Mouse (Mus musculus) lung, postnatal 14 days (tissue): ENCODE results near the gene Pmpca.

Experiments
- DNase-seq: peaks from one replicate; pipeline ENCODE4 v3.0.0; 2021

Pmpca gene

DNA sequence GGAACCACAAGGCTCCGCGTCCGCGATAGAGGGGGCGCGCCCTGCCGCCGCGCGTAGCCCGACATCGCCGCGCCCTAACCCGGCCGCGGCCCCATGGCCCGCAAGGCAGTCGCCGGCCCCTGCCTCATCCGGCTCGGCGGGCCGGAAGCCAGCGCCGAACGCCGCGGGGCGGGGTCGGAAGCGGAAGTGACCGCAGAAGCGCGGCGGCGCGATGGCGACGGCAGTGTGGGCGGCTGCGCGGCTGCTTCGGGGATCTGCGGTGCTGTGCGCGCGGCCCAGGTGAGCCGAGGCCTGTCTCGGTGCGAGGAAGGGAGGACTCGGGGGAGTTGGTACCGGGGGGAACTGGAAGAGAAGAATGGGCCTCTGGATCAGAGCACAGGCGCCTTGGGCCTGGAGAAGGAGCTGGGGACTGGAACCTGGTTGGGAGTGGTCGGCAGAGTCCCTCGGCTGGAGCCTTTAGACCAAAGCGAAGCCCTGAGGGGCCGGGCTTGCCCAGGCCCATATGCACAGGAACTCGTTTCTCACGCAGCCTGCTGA lies at the start of gene Pmpca, which contains the start of gene Entr1:
Pmpca (plus strand) TSS at position 186 of the 537 bp plus-strand sequence.
Entr1 (minus strand) TSS at position 163 of the 537 bp plus-strand sequence.
- peak; percentile 87 for DNase-seq

DNA sequence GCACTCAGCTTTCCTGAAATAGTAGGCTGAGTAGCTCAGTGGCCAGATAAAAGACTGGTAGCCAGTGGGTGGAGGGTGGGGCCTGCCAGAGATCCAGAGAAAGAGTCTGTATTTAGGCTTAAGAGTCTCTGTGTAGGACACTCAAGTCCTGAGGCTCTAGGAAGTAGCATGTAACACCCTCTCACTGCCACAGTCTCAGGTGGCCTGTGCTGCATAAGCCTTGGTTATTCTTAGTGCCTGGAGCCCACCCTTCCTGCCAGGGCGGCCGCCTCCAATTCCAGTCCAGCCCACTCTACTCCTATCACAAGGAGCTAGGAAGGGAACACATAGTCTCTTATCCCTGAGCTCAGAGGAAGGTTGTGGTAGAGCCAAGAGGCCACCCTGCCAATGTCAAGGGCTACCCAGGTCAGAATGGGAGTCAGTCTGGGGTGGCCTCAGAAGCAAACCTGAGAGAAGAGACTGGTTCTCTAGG lies 47.6 kb upstream of the Pmpca start:
- DNase-seq = no peak

DNA sequence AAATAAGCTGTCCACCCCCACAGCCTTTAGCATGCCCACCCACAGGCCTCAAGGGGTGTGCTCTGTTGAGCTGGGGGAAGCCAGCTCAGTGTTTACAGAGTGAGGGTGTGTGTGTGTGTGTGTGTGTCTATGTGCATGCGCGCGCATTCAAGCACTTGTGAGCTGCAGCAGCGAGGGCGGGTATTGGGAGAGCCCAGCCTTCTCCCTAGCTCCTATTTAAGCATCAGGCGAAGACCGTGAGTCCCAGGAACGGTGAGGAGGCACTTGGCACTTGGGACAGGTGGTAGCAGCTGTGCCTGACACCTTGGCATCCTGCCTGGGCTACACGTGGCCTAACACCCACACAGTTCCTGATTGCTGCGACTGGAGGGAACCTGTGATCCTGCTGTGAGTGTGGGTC lies 47.1 kb upstream of the Pmpca start:
- peak; percentile 72 for DNase-seq

DNA sequence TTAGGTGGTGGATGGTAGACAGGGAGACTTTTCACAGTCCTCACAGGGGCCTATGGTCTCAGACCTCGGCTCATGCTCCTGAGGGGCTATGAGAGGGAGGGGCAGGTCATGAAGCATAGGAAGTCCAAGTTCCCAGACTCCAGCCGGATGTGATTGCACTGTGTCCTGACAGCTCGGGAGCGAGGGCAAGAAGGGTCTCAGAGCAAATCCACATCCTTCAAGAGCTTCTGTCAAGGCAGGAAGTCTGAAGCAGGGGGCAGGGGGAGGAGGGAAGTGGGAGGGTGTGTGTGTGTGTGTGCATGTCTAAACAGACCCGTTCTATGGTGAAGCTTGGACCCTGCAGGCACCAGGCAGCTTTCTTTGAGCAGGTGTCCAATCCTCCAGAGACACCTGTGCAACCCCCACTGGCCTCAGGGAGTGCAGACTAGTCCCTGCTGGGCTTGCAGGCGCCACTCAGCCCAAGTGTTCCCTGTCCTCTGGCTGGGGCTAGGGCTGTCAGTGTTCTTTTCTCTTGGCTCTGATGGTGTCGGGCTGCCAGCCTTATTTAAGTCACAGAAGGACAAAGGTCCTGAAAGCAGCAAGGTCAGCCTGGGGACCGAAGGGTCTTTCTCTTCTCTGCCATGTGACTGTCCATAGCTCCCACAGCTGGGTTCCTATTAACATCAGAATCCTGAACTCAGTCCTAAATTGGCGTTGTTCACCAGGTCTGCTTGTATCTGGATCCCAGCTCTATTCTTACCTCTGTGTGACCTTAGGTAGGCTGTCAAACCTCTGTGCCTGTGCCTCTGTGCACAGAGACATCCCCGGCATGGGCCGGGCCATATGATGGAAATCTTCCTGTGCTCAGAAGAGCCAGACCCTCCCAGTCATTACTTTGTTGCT lies 46.3 kb upstream of the Pmpca start:
- peak; percentile 39 for DNase-seq

DNA sequence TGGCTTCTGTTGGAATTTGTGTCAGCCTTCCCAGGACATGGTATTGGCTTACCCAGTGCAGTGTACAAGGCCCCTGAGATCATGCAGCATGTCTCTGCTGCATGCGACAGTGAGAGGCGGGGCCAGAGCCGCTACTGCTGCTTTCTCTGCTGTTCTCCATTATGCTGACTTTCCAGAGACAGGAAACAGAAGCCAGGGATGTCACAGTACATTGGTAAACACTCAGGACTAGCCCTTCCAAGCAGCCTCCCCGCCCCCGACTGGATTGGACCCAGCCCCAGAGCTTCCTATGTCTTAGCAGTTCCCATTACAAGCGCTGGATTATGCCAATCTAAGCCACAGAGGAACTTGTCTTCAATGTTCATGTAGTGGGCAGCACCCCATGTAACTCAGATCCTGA lies 40.9 kb upstream of the Pmpca start:
- peak; percentile 63 for DNase-seq

DNA sequence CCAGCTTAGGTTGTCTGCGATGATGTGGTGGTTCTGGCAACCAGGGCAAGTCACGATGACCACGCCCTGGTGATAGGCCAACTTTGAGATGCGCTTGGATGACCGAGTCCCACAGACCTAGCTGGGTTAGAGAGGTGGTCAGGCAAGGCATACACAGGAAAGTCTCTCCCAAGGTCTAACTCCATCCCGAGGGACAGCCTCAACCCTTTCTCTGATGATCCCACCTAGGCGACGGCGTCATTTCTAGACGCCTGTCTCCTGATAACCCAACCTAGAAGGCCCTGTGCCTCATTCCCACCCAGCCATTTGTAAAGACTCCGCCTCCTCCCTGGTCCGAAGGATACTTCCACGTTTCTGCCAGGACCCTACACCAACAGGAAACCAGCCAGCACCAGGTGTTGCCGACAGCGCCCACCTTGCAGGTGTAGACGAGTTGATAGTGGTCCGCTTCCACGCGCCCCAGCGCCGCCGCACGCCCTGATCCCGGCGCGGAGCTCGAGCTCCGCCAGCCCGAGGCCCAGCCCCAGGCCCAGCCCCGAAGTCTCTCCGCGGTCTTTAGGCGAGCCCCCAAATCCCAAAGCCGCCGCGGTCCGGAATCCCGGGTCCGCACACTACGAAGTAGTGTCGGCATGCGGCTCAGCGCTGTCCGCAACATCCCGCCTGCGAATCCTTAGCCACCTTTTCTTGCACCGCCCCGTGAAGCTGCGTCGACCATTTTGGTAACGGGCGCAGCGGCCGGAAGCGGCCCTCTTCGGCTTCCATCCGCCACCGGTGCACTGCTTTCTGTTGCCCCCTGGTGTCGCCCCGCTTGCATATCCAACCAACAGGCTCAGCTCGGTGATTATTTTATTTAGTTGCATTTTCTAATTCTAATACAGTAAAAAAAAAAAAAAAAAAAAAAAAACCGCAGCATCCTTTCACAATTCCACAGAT lies 37.5 kb upstream of the Pmpca start, which contains the start of gene Dnlz:
Dnlz (minus strand) TSS at position 753 of the 933 bp plus-strand sequence.
- peak; percentile 95 for DNase-seq

DNA sequence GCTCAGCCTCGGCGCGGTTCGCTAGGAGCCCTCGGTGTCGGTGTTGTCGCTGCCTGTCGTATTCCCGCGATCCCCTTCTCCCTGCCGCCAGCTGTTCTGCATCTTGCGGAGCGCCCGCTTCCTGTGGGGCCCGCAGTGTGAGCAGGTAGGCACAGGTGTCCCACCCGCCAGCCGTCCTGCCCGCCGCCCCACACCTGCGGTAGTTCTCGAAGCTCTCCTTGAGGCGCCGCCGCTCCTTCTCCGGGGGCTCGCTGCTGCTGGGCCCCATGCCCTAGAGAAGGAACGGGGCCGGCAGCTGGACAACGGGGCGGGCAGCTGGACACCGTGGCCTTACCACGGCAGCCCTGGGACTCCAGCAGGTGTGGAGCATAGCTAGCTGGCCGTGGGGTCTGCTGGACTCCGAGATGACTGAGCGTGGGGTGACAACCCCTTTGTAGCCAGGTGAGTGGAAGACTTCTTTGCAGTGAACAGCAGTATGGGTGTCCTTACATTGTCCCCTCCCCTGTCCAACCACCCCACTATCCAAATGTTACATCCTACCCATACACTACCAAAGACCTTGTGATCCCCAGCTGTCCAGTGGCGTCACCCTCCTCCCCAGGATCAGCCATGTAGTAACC lies 36.7 kb upstream of the Pmpca start:
- no peak for DNase-seq

DNA sequence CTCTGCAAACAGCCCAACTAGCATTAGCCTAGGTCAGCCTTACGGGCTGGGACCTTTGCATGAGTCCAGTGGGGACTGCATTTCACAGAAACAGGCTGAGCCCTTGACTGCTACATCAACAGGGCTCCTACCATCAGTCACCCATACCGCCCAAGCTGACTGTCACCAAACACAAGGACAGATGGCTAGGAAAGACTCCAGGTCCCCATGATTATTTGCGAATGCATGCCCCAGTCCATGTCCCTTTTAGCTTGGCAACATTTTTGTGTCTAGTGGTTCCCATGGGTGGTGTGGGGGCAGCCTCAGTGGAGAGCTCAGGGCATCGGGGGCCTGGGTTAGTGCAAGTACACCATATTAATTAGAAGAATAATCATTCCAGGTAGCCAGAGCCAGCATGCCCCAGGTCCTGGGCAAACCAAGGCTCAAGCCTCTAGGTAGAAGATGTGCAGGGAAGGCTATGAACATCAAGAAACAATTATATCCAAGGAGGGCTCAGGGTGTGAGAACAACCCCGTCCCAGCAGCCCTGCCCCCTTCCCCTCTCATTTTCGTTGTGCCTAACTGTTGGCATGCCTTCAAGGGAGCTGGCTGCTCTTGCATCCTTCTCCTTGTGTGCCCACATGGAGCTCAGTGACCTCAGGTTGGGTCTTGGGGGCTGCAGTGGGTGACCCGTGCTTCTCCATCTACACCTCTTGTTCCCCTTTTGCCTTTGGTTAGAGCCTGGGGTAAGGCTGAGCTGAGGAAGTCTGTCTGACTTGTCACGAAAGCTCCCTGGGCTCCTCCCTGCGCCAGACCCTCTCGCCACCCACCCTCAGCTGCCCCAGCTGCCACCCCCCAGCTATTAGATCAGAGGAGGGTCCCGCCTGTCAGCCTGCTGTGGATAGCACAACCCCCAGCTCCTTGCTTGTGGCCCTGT lies 35.8 kb upstream of the Pmpca start:
- DNase-seq = no peak

DNA sequence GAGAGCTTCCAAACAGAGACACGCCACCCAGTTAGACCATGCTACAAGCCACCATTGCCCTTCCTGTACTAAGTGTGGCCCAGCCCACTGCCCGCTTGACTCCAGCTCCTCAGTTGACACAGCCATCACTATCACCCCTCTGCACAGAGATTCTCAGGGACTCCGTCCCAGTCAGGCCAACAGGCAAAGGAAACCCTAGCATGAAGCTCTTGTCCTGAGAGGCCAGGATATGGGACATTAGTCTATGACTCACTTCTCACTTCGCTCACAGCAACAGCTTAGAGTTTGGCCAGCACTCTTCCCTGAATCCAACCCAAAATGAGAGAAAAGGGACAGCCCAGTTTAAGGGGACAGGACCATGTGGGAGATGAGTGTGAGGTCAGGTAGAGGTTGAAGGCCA lies 34.7 kb upstream of the Pmpca start:
- no peak for DNase-seq

DNA sequence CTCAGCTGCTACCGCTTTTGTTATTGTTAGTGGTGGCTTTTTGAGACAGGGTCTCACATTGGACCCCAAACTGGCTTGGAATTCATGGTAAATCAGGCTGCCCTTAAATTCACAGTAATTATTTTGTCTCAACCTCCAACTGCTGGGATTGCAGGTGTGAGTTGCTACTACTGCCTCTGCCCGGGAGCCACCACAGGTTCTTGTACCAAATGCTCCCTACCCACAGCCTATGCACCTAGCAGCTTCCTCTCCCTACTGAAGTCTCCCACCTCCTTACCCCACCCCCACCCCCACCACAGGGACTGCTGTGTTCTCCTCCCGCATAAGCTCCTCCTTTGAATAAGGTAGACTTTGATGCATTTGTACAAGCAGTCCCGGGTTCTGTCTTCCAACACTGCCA lies 32.9 kb upstream of the Pmpca start:
- no peak for DNase-seq

DNA sequence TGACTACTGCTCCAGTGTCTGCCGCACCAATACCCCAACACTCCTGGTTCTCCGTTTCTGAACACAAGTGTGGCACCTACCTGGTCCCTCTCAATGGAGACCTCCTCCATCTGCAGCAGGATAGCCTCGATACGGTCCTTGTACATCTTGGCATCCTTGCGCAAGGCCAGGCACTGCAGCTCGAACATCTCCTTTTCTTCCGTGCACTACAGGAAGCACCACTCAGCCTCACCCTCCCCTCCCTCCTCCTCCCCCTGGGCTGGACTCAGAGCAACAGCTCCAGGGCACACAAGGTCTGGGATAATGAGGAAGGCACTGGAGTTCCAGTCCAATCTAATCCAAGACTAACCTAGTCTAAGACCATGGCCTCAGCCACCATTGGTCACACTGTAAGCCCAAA lies 32.5 kb upstream of the Pmpca start:
- no peak for DNase-seq

DNA sequence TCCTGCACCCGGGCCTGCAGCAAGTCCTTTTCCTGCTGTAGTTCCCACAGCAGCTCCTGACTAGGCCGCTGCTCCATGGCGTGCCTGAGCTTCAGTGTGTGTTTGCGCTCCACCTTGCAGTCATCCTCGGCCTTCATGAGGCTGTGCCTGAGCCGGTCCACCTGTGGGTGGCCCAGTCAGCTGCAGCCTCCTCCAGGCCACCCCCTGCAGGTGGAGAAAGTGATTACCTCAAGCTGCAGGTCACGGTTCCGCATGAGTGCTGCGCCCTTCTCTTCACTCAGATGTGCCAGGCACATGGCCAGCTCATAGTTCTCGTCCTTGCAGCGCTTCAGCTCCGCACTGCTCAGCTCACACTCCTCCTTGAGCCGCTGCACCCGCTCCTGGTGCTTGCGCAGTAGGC lies 31.7 kb upstream of the Pmpca start:
- DNase-seq = no peak

DNA sequence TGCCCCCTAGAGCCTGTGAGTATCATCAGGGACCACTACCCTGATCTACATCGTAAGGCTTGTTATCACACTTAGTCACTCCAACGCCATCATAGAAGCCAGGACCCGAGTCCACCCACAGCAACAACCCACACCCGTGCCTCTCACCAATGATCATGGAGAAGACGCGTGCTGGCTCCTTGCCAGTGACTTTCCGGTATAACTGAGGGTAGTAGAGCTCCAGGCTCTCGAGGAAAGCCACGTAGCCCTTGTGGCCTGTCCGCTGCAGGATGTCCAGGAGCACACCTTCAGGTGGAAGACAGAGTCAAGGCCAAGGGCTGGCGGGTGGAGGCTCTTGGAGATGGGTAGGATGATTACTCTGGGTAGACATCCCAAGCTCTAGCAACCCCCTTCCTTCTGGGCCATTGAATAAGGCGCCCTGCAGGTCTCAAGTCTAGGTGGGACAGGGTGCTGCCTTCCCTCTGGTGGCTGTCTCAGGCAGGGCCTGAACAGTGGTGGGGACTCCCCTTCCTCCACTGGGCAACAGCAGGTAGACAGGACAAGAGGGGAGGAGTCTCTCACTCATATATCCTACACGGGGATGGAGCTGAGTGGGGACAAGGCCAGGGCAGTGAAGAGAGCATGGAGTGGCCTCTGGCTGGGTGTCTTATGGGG lies 30.3 kb upstream of the Pmpca start:
- DNase-seq = no peak

DNA sequence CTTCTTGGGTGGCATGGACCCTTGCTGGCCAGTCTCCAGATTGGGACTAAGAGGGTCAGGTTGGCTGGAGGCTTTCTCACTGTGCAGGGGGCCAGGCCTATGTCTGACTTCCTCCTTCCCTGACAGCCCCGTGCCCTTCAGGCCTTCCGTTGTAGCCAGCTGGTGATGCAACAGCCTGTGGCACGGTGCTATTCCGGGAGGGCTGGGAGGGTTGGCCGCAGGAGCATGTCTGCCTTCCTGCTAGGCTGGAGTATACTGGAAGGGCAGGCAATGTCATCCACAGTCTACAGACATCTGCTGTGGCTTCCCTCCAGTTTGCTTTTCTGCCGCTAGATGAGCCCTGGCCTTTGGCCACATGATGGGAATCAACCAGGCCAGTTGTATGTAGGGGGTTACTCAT lies 29.2 kb upstream of the Pmpca start:
- DNase-seq = no peak

DNA sequence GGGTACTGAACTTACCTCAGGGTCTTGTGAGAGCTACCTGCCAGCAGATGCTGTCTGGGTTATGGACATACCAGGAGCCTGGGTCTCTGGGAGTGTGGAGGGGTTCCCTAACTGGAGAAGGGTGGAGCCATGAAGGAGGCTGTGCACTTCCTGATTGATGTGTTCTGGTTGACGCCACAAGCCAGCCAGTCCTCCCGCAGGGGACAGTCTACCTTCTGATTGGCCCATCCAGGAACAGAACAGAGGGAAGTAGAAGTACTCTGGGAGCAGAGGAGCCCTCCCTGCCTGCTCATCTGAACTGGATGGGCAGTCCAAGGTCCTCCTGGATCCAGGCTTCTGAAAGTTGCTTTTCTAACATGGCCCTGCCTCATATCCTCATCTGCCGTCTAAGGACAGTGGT lies 28.4 kb upstream of the Pmpca start, which contains the start of gene Card9:
Card9 (minus strand) TSS at position 147 of the 400 bp plus-strand sequence.
- DNase-seq = no peak

DNA sequence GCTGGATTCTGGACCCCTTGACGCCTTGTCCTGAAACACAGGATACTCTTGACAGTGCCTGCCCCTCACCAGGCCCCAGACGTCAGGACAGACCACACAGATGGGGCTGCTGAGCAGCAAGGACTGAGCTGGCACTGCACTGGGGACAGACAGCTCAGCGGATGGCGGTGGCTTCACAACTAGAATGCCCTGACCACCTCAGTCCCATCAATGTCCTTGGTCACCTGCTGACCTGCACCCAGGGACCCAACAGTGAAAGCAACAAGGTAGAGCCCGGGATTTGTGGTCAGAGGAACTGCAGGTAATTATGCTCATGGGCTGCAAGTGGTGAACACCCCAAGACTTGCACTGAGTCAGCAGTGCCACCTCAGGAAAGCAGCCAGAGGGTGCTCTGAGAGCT lies 26.1 kb upstream of the Pmpca start:
- no peak for DNase-seq

DNA sequence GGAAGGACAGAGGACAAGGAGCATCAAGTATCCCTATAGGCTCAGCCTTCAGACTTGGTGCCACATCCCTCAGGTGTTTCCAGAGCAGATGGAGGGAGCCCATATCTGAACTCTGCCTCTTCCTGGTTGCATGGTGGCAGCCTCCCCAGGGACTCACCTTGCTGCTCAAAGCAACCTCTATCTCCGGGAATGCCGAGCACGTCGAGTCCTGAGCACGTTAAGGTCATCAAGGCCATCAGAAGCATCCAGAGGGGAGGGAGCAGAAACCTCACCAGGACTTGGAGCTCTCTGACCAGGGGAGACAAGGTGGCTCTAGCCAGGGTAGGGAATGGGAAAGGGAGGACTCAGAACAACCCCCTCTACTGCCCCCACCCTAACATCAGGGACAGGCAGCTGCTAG lies 25.7 kb upstream of the Pmpca start:
- DNase-seq = no peak

DNA sequence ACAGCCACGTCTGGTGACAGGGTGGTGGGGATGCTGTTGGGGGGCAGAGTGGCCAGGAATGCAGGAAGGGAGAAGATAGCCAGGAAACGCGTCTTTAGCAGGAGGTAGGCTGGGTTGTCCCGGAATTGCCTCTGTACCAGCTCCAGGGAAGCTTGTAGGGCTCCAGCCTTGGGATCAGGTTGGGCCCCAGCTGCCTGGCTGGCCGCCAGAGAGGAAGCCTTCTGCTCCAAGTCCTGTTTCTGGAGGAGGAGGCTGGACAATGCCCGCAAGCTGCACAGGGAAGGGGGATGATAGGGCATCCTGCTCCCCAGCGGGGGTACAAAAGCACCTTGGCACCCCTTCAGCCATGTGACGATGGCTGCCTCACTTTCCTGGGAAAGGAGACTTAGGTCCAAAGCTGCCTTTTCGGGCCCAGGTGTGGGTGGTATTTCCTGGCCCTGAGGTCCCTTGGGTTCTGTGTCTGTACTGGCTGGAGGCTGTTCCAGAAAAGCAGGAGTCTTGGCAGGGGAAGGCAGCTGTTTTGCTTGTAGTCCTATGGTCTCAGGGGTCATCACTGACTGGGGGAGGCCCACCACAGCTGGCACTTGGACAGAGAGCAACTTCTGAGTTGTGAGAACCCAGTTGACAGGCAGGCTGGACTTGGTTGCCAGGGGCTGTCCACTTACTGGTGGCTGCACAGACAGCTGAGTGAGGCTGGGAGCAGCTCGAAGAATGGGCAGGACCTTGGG lies 24.2 kb upstream of the Pmpca start:
- DNase-seq = peak; percentile 83

DNA sequence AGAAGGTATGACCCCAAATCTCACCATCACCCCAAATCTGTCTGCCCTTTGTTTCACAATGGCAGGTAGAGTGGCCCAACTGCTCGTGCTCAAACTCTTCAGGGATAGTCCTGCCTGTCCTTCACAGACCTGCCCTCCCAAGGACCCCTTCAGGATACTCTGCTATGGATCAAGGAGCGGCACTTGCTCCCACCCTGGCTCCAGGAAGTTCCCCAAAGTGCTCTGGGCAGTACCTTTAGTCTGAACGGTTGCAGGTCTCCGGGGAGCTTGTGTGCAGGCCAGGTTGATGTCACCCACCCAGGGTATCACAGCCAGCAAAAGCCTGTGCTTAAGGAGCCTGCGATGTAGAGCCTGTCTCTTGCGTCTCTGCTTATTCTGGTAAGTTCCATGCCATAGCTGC lies 21.2 kb upstream of the Pmpca start:
- DNase-seq = no peak

DNA sequence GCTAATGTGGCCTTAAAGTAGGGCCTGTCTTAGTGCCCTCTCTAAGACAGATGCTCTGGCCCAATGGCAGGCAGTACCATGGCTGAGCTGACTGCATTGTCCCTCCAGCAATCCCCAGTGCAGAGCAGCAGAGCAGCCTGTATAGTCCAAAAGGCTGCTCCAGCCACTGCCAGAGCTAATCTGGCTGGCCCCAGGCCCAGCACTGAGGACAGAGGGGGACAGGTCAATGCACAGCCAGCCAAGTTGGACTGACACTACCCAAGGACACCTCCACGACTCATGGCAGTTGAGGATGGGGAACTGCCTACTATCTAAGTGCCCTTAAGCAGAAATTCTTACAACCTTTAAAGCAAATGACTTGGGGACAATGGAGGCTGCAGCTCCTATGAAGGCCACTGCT lies 20.6 kb upstream of the Pmpca start:
- DNase-seq = no peak
